Mouse (Mus musculus): ENCODE measurements around the gene Ppp1r32. TPM values are rescaled to one million over a fixed set of nuclear protein-coding genes. Genes with fewer than 3 reads are reported as not detected.

The Ppp1r32 gene
- polyA plus RNA-seq, 1 experiment from 2014 or later: 0.19 TPM

- no peak for ATAC-seq (ENCODE audit: insufficient read depth, low FRiP score, low read depth)
- 48% methylated on average over 8 of the region's 8 CpGs for WGBS
- H3K9ac ChIP-seq: no peak overlapping the region
- no peaks in the 10 kb centered on the region for H3K27me3 ChIP-seq (replicated peaks)
- H3K4me2 ChIP-seq: no peak overlapping the region
- H3K27ac ChIP-seq: no peak overlapping the region
- H3K4me1 ChIP-seq: no peaks in the 10 kb centered on the region
- H3K9me3 ChIP-seq: no peaks in the 10 kb centered on the region
- no peak overlapping the region for H3K4me3 ChIP-seq (replicated peaks)
- peaks cover 13% of the 10 kb centered on the region; the same call in 1 of the 2 replicates for H3K36me3 ChIP-seq
Measured at GRCm38 (mm10) chr19:10497512-10498160, 14.9 kb upstream of the Ppp1r32 start.

- no peak for ATAC-seq (ENCODE audit: insufficient read depth, low FRiP score, low read depth)
- no peaks in the 10 kb centered on the region for H3K27me3 ChIP-seq (replicated peaks)
- H3K9me3 ChIP-seq: no peaks in the 10 kb centered on the region
- peaks cover 13% of the 10 kb centered on the region; the same call in 1 of the 2 replicates for H3K36me3 ChIP-seq
- no peak overlapping the region for H3K9ac ChIP-seq
- no peak overlapping the region for H3K4me2 ChIP-seq
- H3K4me1 ChIP-seq: no peaks in the 10 kb centered on the region
- 48% methylated on average over 2 of the region's 2 CpGs for WGBS
- H3K4me3 ChIP-seq (replicated peaks): no peak overlapping the region
- no peak overlapping the region for H3K27ac ChIP-seq
Measured at GRCm38 (mm10) chr19:10496976-10497375, 14.2 kb upstream of the Ppp1r32 start.

GRCm38 (mm10) chr19:10495670-10496069 is 12.9 kb upstream of the Ppp1r32 start:
- WGBS: 81% methylated on average over 1 of the region's 1 CpGs
- H3K9ac ChIP-seq: no peak overlapping the region
- H3K4me3 ChIP-seq (replicated peaks): no peak overlapping the region
- no peak overlapping the region for H3K4me2 ChIP-seq
- H3K27ac ChIP-seq: no peak overlapping the region
- H3K9me3 ChIP-seq: no peaks in the 10 kb centered on the region
- H3K36me3 ChIP-seq: 0 out of 2 replicates have a peak, but pooled peaks cover 2% of the 10 kb centered on the region
- no peaks in the 10 kb centered on the region for H3K4me1 ChIP-seq
- ATAC-seq (ENCODE audit: insufficient read depth, low FRiP score, low read depth): no peak
- no peaks in the 10 kb centered on the region for H3K27me3 ChIP-seq (replicated peaks)

- peak; percentile 30; the same call in 1 of the 2 replicates for ATAC-seq (ENCODE audit: insufficient read depth, low FRiP score, low read depth)
- 0 out of 2 replicates have a peak, but pooled peaks cover 6% of the 10 kb centered on the region for H3K27me3 ChIP-seq (replicated peaks)
- 18% methylated on average over 9 of the region's 9 CpGs for WGBS
- no peaks in the 10 kb centered on the region for H3K9me3 ChIP-seq
- H3K4me3 ChIP-seq (replicated peaks): no peak overlapping the region
- no peak overlapping the region for H3K9ac ChIP-seq
- H3K4me1 ChIP-seq: 0 out of 2 replicates have a peak, but pooled peaks cover 3% of the 10 kb centered on the region
- H3K27ac ChIP-seq: no peak overlapping the region
- no peaks in the 10 kb centered on the region for H3K36me3 ChIP-seq
- no peak overlapping the region for H3K4me2 ChIP-seq
Measured at GRCm38 (mm10) chr19:10486264-10486738, 3.6 kb upstream of the Ppp1r32 start.

GRCm38 (mm10) chr19:10479541-10479940 is 3.2 kb downstream of the Ppp1r32 start:
- WGBS: 53% methylated on average over 4 of the region's 4 CpGs

GRCm38 (mm10) chr19:10473779-10474178 is 8.9 kb downstream of the Ppp1r32 start:
- Histone ChIP-seq H3K4me2 (no peak overlapping the region), H3K4me3 (replicated peaks) (no peak overlapping the region), H3K27me3 (replicated peaks) (no peaks in the 10 kb centered on the region), H3K9ac (no peak overlapping the region), H3K4me1 (0 out of 2 replicates have a peak, but pooled peaks cover 3% of the 10 kb centered on the region), H3K36me3 (no peaks in the 10 kb centered on the region), H3K9me3 (no peaks in the 10 kb centered on the region), H3K27ac (no peak overlapping the region)
- WGBS: 21% methylated on average over 6 of the region's 6 CpGs
- no peak for ATAC-seq (ENCODE audit: insufficient read depth, low FRiP score, low read depth)

More at GRCm38 (mm10) chr19:10479541-10479940, 3.2 kb downstream of the Ppp1r32 start:
- H3K9ac ChIP-seq: no peak overlapping the region
- H3K4me2 ChIP-seq: no peak overlapping the region
- no peak overlapping the region for H3K27ac ChIP-seq
- ATAC-seq (ENCODE audit: insufficient read depth, low FRiP score, low read depth): no peak
- no peaks in the 10 kb centered on the region for H3K9me3 ChIP-seq
- no peak overlapping the region for H3K4me3 ChIP-seq (replicated peaks)
- no peaks in the 10 kb centered on the region for H3K4me1 ChIP-seq
- no peaks in the 10 kb centered on the region for H3K36me3 ChIP-seq
- no peaks in the 10 kb centered on the region for H3K27me3 ChIP-seq (replicated peaks)

- Histone ChIP-seq H3K9ac (no peak overlapping the region), H3K4me1 (0 out of 2 replicates have a peak, but pooled peaks cover 3% of the 10 kb centered on the region), H3K4me3 (replicated peaks) (no peak overlapping the region), H3K4me2 (no peak overlapping the region), H3K27ac (no peak overlapping the region), H3K27me3 (replicated peaks) (no peaks in the 10 kb centered on the region), H3K36me3 (no peaks in the 10 kb centered on the region), H3K9me3 (no peaks in the 10 kb centered on the region)
- no peak for ATAC-seq (ENCODE audit: insufficient read depth, low FRiP score, low read depth)
- 83% methylated on average over 3 of the region's 3 CpGs for WGBS
Measured at GRCm38 (mm10) chr19:10472958-10473357, 9.8 kb downstream of the Ppp1r32 start.

- no peak overlapping the region for H3K4me3 ChIP-seq (replicated peaks)
- H3K9ac ChIP-seq: no peak overlapping the region
- WGBS: 33% methylated on average over 8 of the region's 8 CpGs
- no peaks in the 10 kb centered on the region for H3K9me3 ChIP-seq
- no peak overlapping the region for H3K27ac ChIP-seq
- H3K4me2 ChIP-seq: no peak overlapping the region
- no peak for ATAC-seq (ENCODE audit: insufficient read depth, low FRiP score, low read depth)
- no peaks in the 10 kb centered on the region for H3K27me3 ChIP-seq (replicated peaks)
- H3K36me3 ChIP-seq: no peaks in the 10 kb centered on the region
- H3K4me1 ChIP-seq: 0 out of 2 replicates have a peak, but pooled peaks cover 3% of the 10 kb centered on the region
Measured at GRCm38 (mm10) chr19:10469171-10469658, 13.5 kb downstream of the Ppp1r32 start.

GRCm38 (mm10) chr19:10464427-10464826 is 18.3 kb downstream of the Ppp1r32 start:
- 33% methylated on average over 4 of the region's 4 CpGs for WGBS
- ATAC-seq (ENCODE audit: insufficient read depth, low FRiP score, low read depth): no peak

GRCm38 (mm10) chr19:10461584-10461983 is 21.1 kb downstream of the Ppp1r32 start:
- ATAC-seq (ENCODE audit: insufficient read depth, low FRiP score, low read depth): no peak

More at GRCm38 (mm10) chr19:10464427-10464826, 18.3 kb downstream of the Ppp1r32 start:
- Histone ChIP-seq H3K4me3 (replicated peaks) (no peak overlapping the region), H3K27me3 (replicated peaks) (peaks cover 23% of the 10 kb centered on the region), H3K9ac (no peak overlapping the region), H3K9me3 (no peaks in the 10 kb centered on the region), H3K4me2 (no peak overlapping the region), H3K27ac (no peak overlapping the region), H3K36me3 (no peaks in the 10 kb centered on the region), H3K4me1 (0 out of 2 replicates have a peak, but pooled peaks cover 7% of the 10 kb centered on the region)

GRCm38 (mm10) chr19:10459907-10460306 is 22.8 kb downstream of the Ppp1r32 start:
- H3K27me3 ChIP-seq (replicated peaks): peaks cover 62% of the 10 kb centered on the region
- no peak overlapping the region for H3K27ac ChIP-seq
- no peak overlapping the region for H3K4me2 ChIP-seq
- H3K9me3 ChIP-seq: no peaks in the 10 kb centered on the region
- no peak overlapping the region for H3K4me3 ChIP-seq (replicated peaks)
- H3K9ac ChIP-seq: no peak overlapping the region
- H3K36me3 ChIP-seq: no peaks in the 10 kb centered on the region
- peaks cover 24% of the 10 kb centered on the region for H3K4me1 ChIP-seq
- ATAC-seq (ENCODE audit: insufficient read depth, low FRiP score, low read depth): no peak
- WGBS: 66% methylated on average over 11 of the region's 11 CpGs

More at GRCm38 (mm10) chr19:10461584-10461983, 21.1 kb downstream of the Ppp1r32 start:
- WGBS: 30% methylated on average over 7 of the region's 7 CpGs
- no peak overlapping the region for H3K9ac ChIP-seq
- peaks cover 20% of the 10 kb centered on the region for H3K4me1 ChIP-seq
- H3K4me2 ChIP-seq: no peak overlapping the region
- H3K27me3 ChIP-seq (replicated peaks): peaks cover 48% of the 10 kb centered on the region
- H3K36me3 ChIP-seq: no peaks in the 10 kb centered on the region
- no peak overlapping the region for H3K4me3 ChIP-seq (replicated peaks)
- H3K9me3 ChIP-seq: no peaks in the 10 kb centered on the region
- no peak overlapping the region for H3K27ac ChIP-seq

- Histone ChIP-seq H3K36me3 (no peaks in the 10 kb centered on the region), H3K9me3 (no peaks in the 10 kb centered on the region), H3K9ac (no peak overlapping the region), H3K27ac (no peak overlapping the region), H3K4me3 (replicated peaks) (peak overlapping the region; percentile 51), H3K4me1 (peaks cover 24% of the 10 kb centered on the region), H3K27me3 (replicated peaks) (peaks cover 67% of the 10 kb centered on the region), H3K4me2 (peak overlapping the region; percentile 96)
- 17% methylated on average over 8 of the region's 8 CpGs for WGBS
- no peak for ATAC-seq (ENCODE audit: insufficient read depth, low FRiP score, low read depth)
Measured at GRCm38 (mm10) chr19:10458096-10458495, 24.6 kb downstream of the Ppp1r32 start.

Measured in stomach, embryonic 15.5 days (tissue).